Mouse (Mus musculus) adrenal gland, postnatal 10 days (tissue): ENCODE results near the gene AW549877. TPM values are rescaled to one million over a fixed set of nuclear protein-coding genes. Genes with fewer than 3 reads are reported as not detected.
A peak's percentile ranks its signal among the peaks of the same experiment; 100 is the strongest.

Source experiments
- DNase-seq: peaks from one replicate; pipeline ENCODE4 v3.0.0; 2021; ENCODE audit warnings: mixed read lengths
- long read RNA-seq, 2 experiments: library from polyadenylated mRNA; stranded (forward); transcript quantifications; one replicate each; pipeline ENCODE4 v2.0.0; 2021
- total RNA-seq, 2 experiments: library from RNA; stranded (reverse); gene quantifications; 2 replicates each; pipeline ENCODE4 v1.2.3; 2021

Gene AW549877
- 10 to 100 TPM; 42.2 to 56.5 TPM for total RNA-seq
- long read RNA-seq, experiment 1, full-length matches to known transcripts, result 3 of 8 reads
- long read RNA-seq, experiment 1, partial matches to known transcripts, result 1 of 8 reads
- long read RNA-seq, experiment 1, other reads (novel, unspliced or antisense), result 4 of 8 reads
- long read RNA-seq, experiment 2, full-length matches to known transcripts, result 17 of 31 reads
- long read RNA-seq, experiment 2, partial matches to known transcripts, result 1 of 31 reads
- long read RNA-seq, experiment 2, other reads (novel, unspliced or antisense), result 13 of 31 reads

DNA sequence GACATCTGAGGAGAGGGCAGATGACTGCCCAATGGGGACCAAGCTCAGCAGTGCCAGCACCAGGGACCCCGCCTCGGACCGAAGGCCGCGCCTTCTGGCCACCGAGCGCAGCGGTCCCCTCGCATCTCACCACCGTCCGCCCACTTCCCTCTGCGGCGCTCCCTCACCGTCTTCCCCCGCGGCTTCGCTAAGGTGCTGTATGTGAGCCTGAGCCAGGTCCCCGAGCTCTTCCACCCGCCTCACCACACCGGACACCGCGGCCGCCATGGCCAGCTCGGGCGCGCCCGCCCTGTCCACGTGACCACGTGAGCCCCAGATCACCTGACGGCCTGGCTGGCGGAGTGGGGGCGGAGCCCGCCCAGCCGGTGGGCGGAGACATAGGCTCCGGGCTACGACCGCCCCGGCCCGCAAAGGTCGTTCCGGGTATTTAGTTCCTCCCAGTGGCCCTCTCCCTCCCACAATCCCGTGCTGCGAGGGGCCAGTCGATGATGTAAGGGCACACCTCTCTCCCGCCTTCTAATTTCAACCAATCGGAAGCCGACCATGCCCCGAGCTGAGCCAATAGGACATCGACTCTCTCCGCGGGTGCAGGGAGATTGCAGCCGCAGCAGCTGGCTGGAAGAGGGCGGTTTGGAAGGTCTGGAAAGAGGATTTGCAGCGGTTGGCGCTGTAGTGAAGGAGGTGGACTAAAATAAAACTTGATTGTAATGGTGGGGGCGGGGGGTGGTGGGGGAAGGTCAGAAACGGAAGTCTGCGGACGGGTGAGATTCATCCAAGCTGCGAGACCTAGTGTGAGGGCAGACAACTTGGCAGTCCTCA, at the start of gene AW549877:
TSS of gene AW549877 (minus strand) at position 297 of the 819 bp plus-strand sequence.
- DNase-seq, result peak; percentile 99

GRCm38 (mm10) chr15:4043032-4043471, 47.5 kb upstream of the AW549877 start:
- DNase-seq, result peak; percentile 24

GRCm38 (mm10) chr15:4042423-4042822, 46.9 kb upstream of the AW549877 start:
- no peak for DNase-seq

DNA sequence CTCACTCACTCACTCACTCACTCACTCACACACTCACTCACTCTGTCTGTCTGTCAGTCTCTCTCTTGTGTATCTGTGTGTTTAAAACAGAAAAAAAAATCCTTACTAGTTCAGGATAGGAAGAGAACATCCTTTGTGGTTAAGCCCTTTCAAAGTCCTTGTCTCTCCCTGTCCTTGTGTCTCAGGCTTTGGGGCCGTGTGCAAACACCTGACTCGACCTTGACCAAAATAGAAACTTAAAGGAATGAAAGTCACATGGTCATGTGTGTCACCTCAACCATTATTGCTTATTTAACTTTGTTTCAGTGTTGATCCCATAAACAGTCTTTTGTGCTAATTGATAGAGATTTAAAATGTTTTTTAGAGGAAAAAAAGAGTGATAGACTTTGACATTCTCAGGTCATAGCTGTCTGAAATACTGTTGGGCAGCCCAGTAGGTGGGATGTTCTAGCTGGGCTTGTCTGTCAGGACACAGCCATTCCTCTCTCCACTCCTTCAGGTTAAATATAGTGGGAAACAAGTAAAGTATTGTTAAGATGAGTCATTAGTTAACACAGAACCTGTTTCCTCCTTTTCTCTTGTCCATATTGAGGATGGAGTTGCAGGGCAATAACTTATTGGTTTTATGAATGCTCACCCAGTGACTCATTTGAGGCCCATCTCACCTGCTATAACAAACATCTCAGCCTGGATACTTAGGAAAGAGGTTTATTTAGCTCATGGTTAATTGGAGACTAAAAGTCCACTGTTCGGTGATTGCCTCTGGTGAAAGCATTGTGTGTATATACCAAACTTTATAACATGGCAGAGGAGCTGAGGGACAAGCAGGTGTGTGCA, 37.8 kb upstream of the AW549877 start:
- no peak for DNase-seq

- no peak for DNase-seq
These were observed 33.4 kb upstream of the AW549877 start for GRCm38 (mm10) chr15:4028960-4029359.

GRCm38 (mm10) chr15:4028411-4028700, 32.8 kb upstream of the AW549877 start:
- no peak for DNase-seq

GRCm38 (mm10) chr15:4027671-4028410, 32.3 kb upstream of the AW549877 start:
- no peak for DNase-seq

DNA sequence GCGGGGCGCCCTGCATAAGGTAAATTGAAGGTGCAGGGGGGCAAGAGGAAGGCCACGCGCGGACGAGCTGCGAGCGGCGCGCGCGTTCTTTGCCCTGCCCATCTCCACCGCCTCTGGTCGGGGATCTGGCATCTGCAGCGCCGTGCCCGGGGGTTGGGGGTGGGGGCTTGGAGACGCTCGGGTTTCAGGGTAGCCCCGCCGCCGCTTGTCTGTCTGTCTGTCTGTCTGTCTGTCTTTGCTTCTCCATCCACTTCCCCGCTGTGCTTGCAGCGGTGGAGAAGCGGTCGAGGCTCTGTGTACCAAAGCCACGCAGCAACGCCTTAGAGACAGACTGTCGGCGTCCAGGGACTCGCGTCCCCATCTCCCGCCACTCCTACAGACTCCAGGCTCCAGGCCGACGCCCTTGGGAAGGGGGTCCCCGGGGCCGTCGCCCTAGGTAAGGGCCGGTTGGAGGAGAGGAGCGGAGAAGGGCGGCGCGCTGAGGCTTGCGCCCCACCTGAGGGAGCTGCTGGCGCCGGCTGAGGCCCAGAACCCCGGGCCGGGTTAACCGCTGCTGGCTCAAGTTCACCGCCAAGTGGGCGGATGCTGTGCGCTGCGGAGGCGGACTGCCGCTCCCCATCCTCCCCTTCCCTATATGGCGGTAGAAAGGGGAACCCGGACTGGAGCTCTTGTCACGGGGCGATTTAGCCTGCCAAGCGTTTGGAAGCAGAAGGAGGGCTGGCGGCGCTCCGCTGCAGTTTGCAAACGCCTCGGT, 31.5 kb upstream of the AW549877 start:
- peak; percentile 85 for DNase-seq

DNA sequence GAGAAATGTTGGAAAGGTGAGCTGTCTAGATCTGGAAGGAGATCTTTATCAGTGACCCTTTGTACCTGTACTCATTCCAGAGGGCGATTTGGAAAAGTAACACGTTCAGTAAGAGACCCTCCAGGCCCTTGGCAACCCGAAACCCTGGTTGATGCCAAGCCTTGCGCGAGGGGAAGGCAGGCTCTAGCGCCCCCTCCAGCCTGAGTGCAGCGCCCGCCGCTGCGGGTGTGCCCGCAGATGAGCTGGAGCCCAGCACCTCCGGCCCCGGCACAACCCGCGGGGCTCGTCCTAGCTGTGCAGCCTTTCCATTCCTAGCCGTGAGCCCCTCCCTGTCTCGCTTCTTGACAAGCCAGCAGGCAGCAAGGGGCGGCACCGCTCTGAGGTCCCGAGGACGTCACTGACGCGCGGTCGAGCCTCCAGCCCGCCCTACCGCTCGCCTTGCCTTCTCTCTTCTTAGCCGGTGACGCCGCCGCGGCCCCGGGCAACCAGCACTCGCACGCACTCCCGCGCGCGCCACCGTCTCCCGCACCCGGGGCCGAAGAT, 30.8 kb upstream of the AW549877 start, which contains the start of gene Oxct1:
TSS of gene Oxct1 (plus strand) at position 153 of the 543 bp plus-strand sequence.
- DNase-seq, result peak; percentile 90

- peak; percentile 9 for DNase-seq
These were observed 30.0 kb upstream of the AW549877 start for GRCm38 (mm10) chr15:4025508-4025904.

DNA sequence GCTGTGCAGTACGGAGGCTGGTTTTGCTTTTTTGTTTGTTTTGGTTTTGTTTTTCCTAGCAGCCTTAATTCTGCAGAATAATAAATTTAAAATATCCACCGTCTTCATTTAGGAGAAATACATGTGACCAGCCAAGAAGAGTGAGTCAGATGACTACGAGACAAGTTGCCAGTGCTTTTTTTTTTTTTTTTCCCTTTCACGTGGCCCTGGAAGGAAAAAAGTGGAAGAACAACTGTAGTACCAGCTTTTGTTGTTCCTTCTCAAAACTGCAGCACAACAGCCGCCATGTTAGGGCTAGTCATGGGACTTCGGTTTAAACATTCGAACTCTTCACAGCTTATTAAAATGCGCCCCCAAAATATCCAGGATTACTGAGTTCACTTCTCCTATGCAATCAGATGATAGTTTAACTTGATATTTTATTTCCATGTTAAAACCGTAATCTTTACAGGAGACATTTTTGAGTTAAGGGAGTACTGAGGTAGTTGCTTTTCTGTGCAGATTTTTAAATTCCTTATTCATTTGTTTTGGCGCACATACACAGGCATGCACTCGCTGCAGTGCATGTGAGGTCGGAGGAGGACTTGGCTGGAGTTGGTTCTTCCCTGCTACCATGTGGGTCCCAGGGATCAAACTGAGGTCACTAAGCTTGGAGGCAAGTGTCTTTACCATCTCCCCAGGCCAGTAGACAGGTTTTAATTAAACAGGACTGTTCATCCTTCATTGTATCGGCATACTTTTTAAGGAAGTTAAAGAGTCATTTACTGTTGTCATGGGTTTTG, 29.4 kb upstream of the AW549877 start:
- DNase-seq, result no peak

GRCm38 (mm10) chr15:4023747-4024146, 28.2 kb upstream of the AW549877 start:
- DNase-seq, result no peak

- DNase-seq, result no peak
These were observed 25.2 kb upstream of the AW549877 start for GRCm38 (mm10) chr15:4020711-4021110.

DNA sequence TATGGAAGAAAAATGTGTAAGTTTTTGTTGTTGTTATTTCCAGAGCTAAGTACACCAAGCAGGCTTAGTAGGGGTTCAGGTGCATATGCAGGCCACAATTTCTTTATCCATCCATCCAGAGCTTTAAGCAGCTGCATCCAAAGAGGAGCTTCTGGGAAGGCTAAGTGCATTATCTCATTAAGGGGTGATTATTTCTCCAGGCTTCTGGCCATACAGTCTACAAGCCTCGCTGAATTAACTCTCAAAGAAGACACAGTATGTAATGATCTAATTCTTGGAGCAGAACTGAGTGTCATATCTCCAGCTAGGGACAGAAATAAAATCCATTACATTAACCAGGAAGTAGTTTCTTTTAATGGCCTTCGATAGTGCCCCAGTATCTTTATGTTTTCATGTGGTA, 18.3 kb upstream of the AW549877 start:
- DNase-seq, result no peak

- DNase-seq, result no peak
These were observed 5.0 kb upstream of the AW549877 start for GRCm38 (mm10) chr15:4000536-4000935.

DNA sequence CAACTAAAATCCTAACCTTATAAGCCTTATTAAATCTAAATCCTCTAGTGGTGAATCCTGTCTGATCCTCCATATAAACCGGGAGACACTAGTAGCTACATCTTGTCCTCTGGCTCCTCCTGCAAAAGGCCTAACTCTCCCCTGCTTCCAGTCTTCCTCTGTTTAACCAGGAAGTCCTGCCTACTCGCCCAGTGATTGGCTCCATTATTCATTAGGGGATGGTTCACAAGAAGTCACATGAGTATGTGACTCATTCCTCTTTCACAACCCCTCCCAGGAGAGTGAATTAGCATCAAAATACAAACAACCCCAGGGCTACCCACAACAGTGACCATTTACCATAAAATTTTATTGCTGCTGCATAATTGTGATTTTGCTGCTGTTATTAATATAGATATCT, 3.6 kb upstream of the AW549877 start:
- DNase-seq, result peak; percentile 17

DNA sequence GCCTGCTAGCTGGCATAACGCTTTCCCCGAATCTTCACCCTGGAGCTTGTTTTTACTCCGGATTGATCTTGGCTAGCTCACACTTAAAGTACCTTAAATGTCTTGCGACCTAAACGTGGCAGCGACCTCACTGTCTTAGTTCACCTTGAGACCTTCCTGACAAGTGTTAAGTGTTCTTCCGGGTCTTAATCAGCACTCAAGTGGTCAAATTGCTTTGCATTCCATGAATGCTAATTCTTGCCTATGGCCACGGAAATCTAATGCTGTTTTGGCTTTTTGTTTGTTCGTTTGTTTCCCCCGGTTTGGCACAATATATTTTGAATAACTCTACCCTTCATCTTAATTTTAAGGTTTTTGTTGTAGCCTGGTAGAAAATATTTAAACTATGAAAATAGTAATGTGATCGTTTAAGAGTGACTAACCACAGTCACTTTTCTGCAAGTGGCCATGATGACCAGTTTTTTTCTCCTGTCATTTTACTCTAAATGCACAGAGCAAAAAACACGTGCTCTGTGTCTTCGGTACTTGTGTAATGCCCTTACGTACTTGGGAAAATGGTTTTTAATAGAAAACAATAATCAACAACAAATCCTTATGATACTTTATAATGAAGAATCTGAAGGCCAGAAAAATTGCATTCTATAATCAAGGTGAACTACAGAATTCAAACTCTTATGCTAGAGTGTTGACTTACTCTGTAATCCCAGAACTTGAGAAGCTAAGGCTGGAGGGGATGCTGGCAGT, 895 bp upstream of the AW549877 start:
- no peak for DNase-seq

- DNase-seq, result no peak
These were observed 594 bp downstream of the AW549877 start for GRCm38 (mm10) chr15:3994852-3995447.

GRCm38 (mm10) chr15:3987981-3988380, 7.6 kb downstream of the AW549877 start:
- DNase-seq, result peak; percentile 53
